Mouse (Mus musculus): Measurements from ENCODE around the gene Shroom3.

The Shroom3 gene

GRCm38 (mm10) chr5:92967143-92967542 lies 283.9 kb downstream of the Shroom3 start:
- DNase-seq (ENCODE audit: low read depth, low spot score) = no peak

DNA sequence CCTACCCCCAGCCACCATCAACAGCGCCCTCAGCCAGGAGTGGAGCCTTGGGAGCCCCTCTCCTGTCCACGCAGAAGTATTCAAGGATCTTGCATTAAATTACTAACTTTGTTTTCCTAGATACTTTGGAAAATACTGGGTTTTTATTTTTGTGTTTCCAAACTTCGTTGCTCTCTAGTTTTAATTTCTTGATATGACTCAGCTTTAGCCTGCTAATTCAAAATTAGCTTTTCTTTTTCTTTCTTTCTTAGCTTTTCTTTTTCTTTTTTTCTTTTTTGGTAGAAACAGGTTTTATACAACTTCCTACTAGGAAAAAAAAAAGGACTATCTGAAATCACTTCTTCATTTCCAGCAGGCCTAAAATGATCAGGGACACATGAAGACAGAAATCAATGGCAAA lies 284.7 kb downstream of the Shroom3 start:
- DNase-seq (ENCODE audit: low read depth, low spot score) = no peak

DNA sequence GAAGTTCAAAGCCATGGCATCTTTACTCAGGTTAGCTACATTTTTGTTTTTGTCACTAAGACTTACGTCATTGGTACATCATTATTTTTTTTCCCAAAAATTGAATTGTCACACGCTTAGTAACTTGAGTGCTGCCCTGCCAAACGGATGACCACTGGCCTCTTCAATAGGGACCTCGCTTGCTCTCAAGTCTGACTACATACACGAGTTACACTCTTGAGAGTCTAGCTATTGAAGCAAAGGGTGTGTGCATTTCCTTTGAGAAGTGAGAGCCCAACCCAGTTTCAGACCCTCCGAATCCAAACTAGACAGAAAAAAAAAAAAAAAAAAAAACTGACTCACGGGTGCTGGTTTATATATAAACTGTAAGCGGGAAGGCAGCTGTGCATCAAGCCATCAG lies 286.2 kb downstream of the Shroom3 start:
- DNase-seq (ENCODE audit: low read depth, low spot score) = no peak

GRCm38 (mm10) chr5:92969926-92970325 lies 286.7 kb downstream of the Shroom3 start:
- no peak for DNase-seq (ENCODE audit: low read depth, low spot score)

DNA sequence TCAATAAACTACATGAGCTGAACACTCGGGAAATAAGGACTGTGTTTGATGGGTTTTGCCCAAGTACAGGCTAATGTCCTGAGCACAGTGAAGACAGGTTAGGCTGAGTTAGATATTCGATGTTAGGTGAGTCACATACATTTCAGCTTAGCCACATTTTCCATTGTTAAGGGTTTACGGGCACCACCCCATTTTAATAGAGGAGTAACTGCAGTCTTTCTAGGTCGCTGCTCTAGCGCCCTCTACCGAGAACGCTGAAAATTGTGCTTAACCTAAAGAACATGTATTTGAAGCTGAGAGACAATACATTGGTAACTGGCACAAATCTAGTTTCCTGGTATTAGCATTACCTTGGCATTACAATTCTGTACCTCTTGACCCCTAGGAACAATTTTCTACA lies 287.2 kb downstream of the Shroom3 start:
- no peak for DNase-seq (ENCODE audit: low read depth, low spot score)

GRCm38 (mm10) chr5:92980393-92980792 lies 297.2 kb downstream of the Shroom3 start:
- no peak for DNase-seq (ENCODE audit: low read depth, low spot score)

DNA sequence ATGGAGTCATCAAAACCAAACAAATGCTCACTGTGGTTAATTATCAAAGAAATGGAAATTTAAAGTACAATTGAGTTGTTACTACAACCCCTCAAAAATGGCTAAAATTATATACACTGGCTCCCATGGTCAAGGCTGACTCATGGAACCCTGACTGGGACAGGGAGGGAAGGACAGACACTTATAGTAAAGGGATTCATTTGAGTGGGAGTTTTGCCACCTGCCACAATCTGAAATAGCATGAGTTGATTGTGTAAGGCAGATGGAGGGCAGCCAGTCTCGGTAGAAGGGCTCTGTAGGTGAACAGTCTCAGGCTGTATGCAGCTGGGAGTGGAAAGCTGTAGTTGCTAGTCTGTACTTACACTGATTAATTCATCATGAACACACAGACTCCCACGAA lies 297.6 kb downstream of the Shroom3 start:
- DNase-seq (ENCODE audit: low read depth, low spot score) = no peak

GRCm38 (mm10) chr5:92982673-92983072 lies 299.4 kb downstream of the Shroom3 start:
- DNase-seq (ENCODE audit: low read depth, low spot score) = no peak

GRCm38 (mm10) chr5:92983942-92984341 lies 300.7 kb downstream of the Shroom3 start:
- no peak for DNase-seq (ENCODE audit: low read depth, low spot score)

GRCm38 (mm10) chr5:92984692-92985091 lies 301.5 kb downstream of the Shroom3 start:
- no peak for DNase-seq (ENCODE audit: low read depth, low spot score)

- DNase-seq (ENCODE audit: low read depth, low spot score) = no peak
Measured at GRCm38 (mm10) chr5:92985391-92985790, 302.2 kb downstream of the Shroom3 start.

DNA sequence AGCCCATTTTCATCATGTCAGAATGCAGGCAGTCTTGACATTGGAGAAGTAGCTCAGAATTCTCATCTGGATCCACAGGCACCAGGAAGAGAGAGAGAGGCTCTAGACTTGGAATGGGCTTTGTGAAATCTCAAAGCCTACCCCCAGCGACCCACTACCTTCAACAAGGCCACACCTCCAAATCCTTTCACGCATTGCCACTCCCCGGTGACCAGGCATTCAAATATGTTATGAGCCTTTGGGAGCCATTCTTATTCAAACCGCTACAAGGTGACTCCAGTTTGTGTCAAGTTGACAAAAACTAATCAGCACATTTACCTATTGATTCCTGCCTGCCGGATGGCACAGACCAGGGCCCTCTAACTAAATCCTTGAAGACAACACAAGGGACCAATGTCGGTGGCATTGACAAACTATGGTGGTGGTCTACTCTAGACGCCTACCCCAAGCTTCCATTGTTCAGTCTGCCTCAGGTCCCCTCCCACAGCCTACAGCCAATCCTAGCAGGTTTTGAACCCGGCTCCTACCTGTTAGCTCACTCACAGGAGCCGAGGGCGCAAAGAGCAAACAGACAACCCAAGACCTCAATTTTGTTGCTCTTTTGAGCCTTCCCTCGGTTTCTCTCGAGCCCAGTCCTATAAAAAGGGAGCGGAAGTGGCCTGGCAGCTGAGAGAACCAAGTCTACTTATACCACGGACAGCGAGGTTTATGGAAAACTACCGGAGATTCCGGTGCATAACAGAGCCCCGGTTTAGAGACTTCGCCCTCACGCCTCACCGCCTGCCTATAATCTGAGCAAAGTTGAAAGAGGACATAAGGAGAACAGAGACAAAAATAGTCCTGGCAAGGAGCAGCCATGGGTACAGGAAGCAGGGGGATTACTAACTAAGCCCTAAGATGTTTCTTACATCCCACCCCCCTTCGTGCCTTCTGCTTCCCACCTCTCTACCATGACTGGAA lies 303.7 kb downstream of the Shroom3 start:
- DNase-seq (ENCODE audit: low read depth, low spot score) = no peak

- DNase-seq (ENCODE audit: low read depth, low spot score) = no peak
Measured at GRCm38 (mm10) chr5:92987891-92988768, 304.9 kb downstream of the Shroom3 start.

GRCm38 (mm10) chr5:92988769-92989356 lies 305.6 kb downstream of the Shroom3 start:
- no peak for DNase-seq (ENCODE audit: low read depth, low spot score)

- DNase-seq (ENCODE audit: low read depth, low spot score) = no peak
Measured at GRCm38 (mm10) chr5:92992106-92992505, 308.9 kb downstream of the Shroom3 start.

GRCm38 (mm10) chr5:92994309-92994708 lies 311.1 kb downstream of the Shroom3 start:
- no peak for DNase-seq (ENCODE audit: low read depth, low spot score)

DNA sequence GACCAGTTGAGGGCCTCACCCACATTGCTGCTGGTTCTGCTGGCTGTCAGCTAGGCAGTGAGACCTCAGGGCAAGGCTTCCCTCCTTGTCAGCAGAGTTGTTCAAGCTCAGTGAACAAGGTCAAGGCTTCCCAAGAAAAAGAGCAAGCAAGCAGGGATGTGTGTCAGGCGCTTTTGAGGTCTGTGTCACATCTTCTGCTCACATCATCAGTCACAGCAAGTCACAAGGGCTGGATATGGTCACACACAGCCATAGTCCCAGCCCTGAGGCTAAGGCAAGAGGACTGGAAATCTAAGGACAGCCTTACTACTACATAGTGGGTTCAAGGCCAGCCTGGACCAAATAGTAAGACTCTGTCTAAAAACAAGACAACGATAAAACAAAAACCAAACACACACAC lies 311.6 kb downstream of the Shroom3 start:
- no peak for DNase-seq (ENCODE audit: low read depth, low spot score)

- no peak for DNase-seq (ENCODE audit: low read depth, low spot score)
Measured at GRCm38 (mm10) chr5:92997428-92998120, 314.3 kb downstream of the Shroom3 start.

DNA sequence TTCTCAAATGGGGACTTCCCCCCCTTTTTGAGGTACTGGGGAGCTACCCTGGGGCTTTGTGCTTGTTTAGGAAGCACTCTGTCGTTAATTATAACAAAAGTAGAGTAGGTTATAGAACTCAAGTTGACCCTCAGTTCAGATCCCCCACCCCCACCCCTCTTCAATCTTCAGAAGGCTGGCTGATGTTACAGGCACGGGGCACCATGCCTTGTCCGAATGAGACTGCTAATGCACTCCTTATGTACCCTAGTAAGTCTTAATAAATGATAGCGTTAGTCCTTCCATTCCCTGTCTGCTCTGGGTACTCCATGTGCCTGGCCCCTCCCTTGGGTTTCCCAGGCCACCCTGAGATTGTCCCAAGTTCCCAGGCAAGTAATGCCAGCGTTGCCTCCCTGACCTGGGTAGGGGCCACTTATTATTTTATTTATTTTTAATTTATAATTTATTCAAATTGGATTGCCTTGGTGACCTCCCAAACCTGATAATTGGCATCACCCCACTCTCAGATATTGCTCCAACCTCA lies 315.3 kb downstream of the Shroom3 start:
- DNase-seq (ENCODE audit: low read depth, low spot score) = no peak

- no peak for DNase-seq (ENCODE audit: low read depth, low spot score)
Measured at GRCm38 (mm10) chr5:93000060-93000459, 316.8 kb downstream of the Shroom3 start.

All from retina, postnatal 7 days (tissue).